Mouse (Mus musculus): ENCODE results near the gene Akt2. TPM values are rescaled to one million over a fixed set of nuclear protein-coding genes. Genes with fewer than 3 reads are reported as not detected.

Akt2 gene
- 63.4 and 96.7 TPM in 2 replicates for polyA plus RNA-seq (2014; fragmentation: Nextera tagmentation; extraction: Ambion mirVana)

DNA sequence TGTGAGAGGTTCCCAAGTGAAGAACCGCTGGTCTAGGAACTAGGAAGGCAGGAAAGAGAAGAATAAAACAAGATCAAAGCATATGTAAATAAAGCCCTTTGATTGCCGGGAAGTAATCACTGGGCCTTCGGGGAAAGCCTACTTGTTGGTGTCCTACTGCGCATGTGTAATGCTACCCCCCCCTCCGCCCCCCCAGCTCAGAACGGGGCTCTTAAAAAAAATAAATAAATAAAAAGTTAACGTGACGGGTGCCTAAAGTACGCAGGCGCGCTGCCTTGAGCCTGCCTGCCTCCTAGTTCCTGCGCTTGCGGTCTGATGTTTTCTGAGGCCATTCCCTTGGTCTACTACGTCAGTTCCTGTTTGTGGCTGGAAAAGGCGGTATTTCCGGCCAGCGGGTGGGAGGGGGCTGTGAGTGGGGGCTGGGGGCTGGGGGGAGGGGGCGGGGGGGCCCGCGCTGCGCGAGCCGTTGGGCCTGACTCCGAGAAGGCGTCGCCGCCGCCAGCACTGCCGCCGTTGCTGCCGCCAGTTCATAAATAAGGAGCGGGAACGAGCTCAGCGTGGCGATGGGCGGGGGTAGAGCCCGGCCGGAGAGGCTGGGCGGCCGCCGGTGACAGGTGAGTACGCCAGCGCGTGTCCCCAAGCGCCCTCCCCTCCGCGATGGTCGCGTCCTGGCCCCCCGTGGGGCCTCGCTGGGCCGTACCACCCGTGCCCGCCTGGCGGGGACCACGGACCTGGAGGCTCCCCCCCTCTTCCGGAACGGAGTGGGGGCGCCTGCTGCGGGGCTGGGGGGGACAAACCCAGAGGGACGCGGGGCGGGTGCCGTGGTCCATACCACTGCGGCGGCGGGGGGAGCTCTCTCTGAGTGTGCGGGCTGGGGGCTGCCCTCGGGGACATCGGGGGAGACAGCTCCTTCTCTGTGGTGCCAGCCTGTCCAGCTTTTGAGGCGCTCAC lies at the start of gene Akt2:
Gene Akt2, plus strand, starts transcription at position 287 of the 951 bp plus-strand sequence.
- under 1% methylated on average over 65 of the region's 71 CpGs for WGBS
- peak within 1 kb of the TSS; percentile 70 for H3K4me2 ChIP-seq (replicated peaks; ENCODE audit: low read depth, low read length)
- peak within 1 kb of the TSS; percentile 82 for H3K4me3 ChIP-seq (ENCODE audit: low read length)
- peaks cover 2% of the 10 kb centered on the region; the same call in 1 of the 2 replicates for H3K36me3 ChIP-seq (ENCODE audit: control insufficient read depth, insufficient read depth, low read length)
- ATAC-seq (ENCODE audit: low FRiP score, low TSS enrichment) = peak; percentile 94
- H3K9me3 ChIP-seq (ENCODE audit: control insufficient read depth, low read length) = no peaks in the 10 kb centered on the region
- peak within 1 kb of the TSS; percentile 89 for H3K9ac ChIP-seq (ENCODE audit: low read depth, low read length)
- peak within 1 kb of the TSS; percentile 97 for H3K27ac ChIP-seq (ENCODE audit: low read depth, low read length)
- peaks cover 24% of the 10 kb centered on the region for H3K4me1 ChIP-seq (ENCODE audit: control insufficient read depth, insufficient read depth, low read length)
- no peaks in the 10 kb centered on the region for H3K27me3 ChIP-seq (ENCODE audit: control insufficient read depth, insufficient read depth, low read length)

DNA sequence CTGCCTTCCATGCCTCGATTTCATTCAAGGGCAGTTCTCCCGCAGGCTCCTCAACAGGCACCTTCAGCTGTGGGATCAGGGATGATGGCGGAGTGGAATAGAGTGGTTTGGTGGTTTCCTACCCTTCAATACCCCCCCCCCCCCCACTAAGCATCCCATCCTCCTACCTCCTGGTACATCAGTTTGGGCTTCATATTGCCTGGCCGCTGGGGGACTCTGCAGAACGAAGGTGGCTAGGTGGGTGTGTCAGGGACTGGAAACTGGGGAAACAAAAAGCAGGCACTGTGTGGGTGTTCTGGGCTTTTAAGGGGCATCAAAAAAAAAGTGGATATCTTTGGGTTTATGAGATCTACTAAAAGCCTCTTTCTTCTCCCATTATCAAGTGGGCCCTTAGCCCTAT lies 49.4 kb upstream of the Akt2 start:
- peak overlapping the region; percentile 54 for H3K4me3 ChIP-seq (ENCODE audit: low read length)
- H3K36me3 ChIP-seq (ENCODE audit: control insufficient read depth, insufficient read depth, low read length) = peaks cover 10% of the 10 kb centered on the region; the same call in 1 of the 2 replicates
- H3K27ac ChIP-seq (ENCODE audit: low read depth, low read length) = no peak overlapping the region
- no peak overlapping the region; the same call in 1 of the 2 replicates for H3K9ac ChIP-seq (ENCODE audit: low read depth, low read length)
- H3K4me1 ChIP-seq (ENCODE audit: control insufficient read depth, insufficient read depth, low read length) = no peaks in the 10 kb centered on the region
- peak overlapping the region; percentile 87 for H3K4me2 ChIP-seq (replicated peaks; ENCODE audit: low read depth, low read length)
- 62% methylated on average over 5 of the region's 5 CpGs for WGBS
- H3K9me3 ChIP-seq (ENCODE audit: control insufficient read depth, low read length) = no peaks in the 10 kb centered on the region
- ATAC-seq (ENCODE audit: low FRiP score, low TSS enrichment) = no peak
- no peaks in the 10 kb centered on the region for H3K27me3 ChIP-seq (ENCODE audit: control insufficient read depth, insufficient read depth, low read length)

DNA sequence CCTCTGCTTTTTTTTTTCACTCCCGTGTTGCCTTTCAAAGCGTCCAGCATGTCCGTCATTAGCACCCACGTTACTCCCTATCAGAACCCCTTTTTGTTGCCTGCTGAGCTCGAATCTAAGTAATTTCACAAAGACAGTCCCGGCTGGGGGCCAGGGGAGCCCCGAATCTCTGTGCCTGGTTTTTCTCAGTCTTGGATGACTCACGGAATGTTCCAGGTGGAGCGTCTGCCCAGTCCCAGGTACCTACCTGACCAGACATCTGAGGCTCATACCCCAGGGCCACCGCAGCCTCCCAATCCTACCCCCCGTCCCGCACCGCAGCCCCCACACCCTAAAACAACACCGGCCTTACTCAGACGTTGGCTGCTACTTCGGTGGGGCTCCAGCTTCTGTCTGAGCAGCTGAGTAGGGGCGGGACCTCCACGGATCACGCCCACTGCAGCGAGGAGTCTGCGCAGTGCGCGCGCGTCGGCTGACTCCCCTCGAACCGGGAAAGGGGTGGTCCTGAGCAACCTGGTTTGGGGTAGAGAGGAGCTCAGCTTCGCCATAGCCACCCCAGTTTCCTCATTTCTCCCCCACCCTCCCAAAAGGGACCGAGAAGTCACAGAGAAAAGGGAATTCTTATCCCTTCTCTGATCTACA lies 48.8 kb upstream of the Akt2 start:
- 1% methylated on average over 30 of the region's 30 CpGs for WGBS
- Histone ChIP-seq H3K4me3 (ENCODE audit: low read length) (peak overlapping the region; percentile 54), H3K4me1 (ENCODE audit: control insufficient read depth, insufficient read depth, low read length) (no peaks in the 10 kb centered on the region), H3K4me2 (replicated peaks; ENCODE audit: low read depth, low read length) (peak overlapping the region; percentile 87), H3K27ac (ENCODE audit: low read depth, low read length) (peak overlapping the region; percentile 30; the same call in 1 of the 2 replicates), H3K36me3 (ENCODE audit: control insufficient read depth, insufficient read depth, low read length) (peaks cover 5% of the 10 kb centered on the region; the same call in 1 of the 2 replicates), H3K27me3 (ENCODE audit: control insufficient read depth, insufficient read depth, low read length) (no peaks in the 10 kb centered on the region), H3K9me3 (ENCODE audit: control insufficient read depth, low read length) (no peaks in the 10 kb centered on the region), H3K9ac (ENCODE audit: low read depth, low read length) (peak overlapping the region; percentile 58)
- ATAC-seq (ENCODE audit: low FRiP score, low TSS enrichment) = peak; percentile 93

DNA sequence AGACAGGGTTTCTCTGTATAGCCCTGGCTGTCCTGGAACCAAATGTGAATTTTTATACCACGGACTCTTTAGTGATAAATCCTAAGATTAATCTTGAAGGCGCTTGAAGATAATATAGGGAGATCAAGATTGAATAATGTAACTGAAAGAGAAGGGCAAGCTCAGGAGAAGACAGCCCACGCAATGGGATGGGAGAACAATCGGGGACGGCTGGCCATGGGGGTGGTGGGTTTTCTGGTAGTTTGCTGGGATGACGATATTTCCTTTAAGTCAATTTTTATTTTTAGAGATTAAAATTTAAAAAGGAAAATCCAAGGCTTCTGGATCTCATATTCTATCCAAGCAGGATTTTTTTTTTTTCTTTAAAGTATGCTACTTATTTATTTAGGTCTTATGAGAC lies 48.3 kb upstream of the Akt2 start:
- Histone ChIP-seq H3K27ac (ENCODE audit: low read depth, low read length) (peak overlapping the region; percentile 30; the same call in 1 of the 2 replicates), H3K4me2 (replicated peaks; ENCODE audit: low read depth, low read length) (peak overlapping the region; percentile 87), H3K36me3 (ENCODE audit: control insufficient read depth, insufficient read depth, low read length) (peaks cover 5% of the 10 kb centered on the region; the same call in 1 of the 2 replicates), H3K9me3 (ENCODE audit: control insufficient read depth, low read length) (no peaks in the 10 kb centered on the region), H3K4me3 (ENCODE audit: low read length) (peak overlapping the region; percentile 54), H3K4me1 (ENCODE audit: control insufficient read depth, insufficient read depth, low read length) (no peaks in the 10 kb centered on the region), H3K9ac (ENCODE audit: low read depth, low read length) (peak overlapping the region; percentile 58; the same call in 1 of the 2 replicates), H3K27me3 (ENCODE audit: control insufficient read depth, insufficient read depth, low read length) (no peaks in the 10 kb centered on the region)
- ATAC-seq (ENCODE audit: low FRiP score, low TSS enrichment) = 0 out of 2 replicates have a peak, but pooled peaks have one; percentile 7
- 44% methylated on average over 6 of the region's 6 CpGs for WGBS

DNA sequence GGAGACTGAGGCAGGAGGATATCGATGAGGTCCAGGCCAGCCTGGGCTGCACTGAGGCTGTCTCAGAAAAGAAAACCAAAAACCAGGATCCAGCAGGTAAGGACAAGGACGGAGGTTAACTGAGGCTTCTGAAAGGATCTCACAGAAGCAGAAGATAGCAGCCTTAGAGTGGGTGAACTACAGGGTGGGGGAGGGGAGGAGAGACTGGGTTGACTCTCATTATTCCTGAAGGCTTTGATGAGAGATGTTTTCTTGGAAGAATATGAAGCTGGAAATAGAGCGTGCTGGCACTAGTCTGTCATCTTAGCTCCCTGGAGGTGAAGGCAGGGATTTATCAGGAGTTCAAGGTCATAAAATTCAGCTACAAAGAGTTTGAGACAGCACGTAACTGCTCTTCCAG lies 47.5 kb upstream of the Akt2 start:
- Histone ChIP-seq H3K27me3 (ENCODE audit: control insufficient read depth, insufficient read depth, low read length) (no peaks in the 10 kb centered on the region), H3K27ac (ENCODE audit: low read depth, low read length) (no peak overlapping the region), H3K36me3 (ENCODE audit: control insufficient read depth, insufficient read depth, low read length) (peaks cover 5% of the 10 kb centered on the region; the same call in 1 of the 2 replicates), H3K4me2 (replicated peaks; ENCODE audit: low read depth, low read length) (no peak overlapping the region), H3K4me3 (ENCODE audit: low read length) (no peak overlapping the region), H3K9ac (ENCODE audit: low read depth, low read length) (no peak overlapping the region), H3K9me3 (ENCODE audit: control insufficient read depth, low read length) (no peaks in the 10 kb centered on the region), H3K4me1 (ENCODE audit: control insufficient read depth, insufficient read depth, low read length) (no peaks in the 10 kb centered on the region)
- 81% methylated on average over 4 of the region's 4 CpGs for WGBS
- ATAC-seq (ENCODE audit: low FRiP score, low TSS enrichment) = no peak

DNA sequence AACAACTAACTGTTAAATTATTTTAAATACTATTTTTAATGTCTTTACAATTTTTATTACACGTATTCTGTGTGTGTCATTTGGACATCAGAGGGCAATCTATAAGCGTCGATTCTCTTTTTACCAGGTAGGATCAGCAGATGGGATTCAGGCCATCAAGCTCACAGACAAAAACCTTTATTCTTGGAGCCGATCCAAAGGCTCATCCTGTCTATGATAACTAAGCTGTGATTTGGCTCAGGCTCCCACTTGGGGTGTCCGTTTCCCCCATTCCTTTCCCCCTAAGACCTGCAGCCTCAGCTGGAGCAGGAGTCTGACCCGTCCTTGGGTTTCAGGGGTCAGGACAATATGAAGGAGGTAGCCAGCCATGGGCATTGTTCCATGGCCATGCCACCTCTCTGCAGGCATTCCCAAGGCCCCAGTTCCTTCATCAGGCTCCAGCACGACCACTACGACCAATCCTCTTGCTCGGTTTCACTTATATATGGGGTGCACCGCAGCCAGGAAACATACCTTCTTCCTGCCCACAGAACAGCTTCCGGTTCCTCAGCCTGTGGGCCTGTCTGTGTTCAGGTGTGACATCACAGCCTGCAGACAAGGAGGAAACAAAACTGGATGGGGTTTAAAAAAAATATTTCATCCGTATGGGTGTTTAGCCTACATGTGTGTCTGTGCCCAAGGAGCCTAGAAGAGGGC lies 46.5 kb upstream of the Akt2 start:
- WGBS = 85% methylated on average over 12 of the region's 12 CpGs
- no peaks in the 10 kb centered on the region for H3K4me1 ChIP-seq (ENCODE audit: control insufficient read depth, insufficient read depth, low read length)
- no peaks in the 10 kb centered on the region for H3K27me3 ChIP-seq (ENCODE audit: control insufficient read depth, insufficient read depth, low read length)
- no peak overlapping the region for H3K27ac ChIP-seq (ENCODE audit: low read depth, low read length)
- no peak overlapping the region for H3K9ac ChIP-seq (ENCODE audit: low read depth, low read length)
- H3K4me2 ChIP-seq (replicated peaks; ENCODE audit: low read depth, low read length) = no peak overlapping the region
- no peaks in the 10 kb centered on the region for H3K36me3 ChIP-seq (ENCODE audit: control insufficient read depth, insufficient read depth, low read length)
- H3K9me3 ChIP-seq (ENCODE audit: control insufficient read depth, low read length) = no peaks in the 10 kb centered on the region
- no peak for ATAC-seq (ENCODE audit: low FRiP score, low TSS enrichment)
- no peak overlapping the region for H3K4me3 ChIP-seq (ENCODE audit: low read length)

DNA sequence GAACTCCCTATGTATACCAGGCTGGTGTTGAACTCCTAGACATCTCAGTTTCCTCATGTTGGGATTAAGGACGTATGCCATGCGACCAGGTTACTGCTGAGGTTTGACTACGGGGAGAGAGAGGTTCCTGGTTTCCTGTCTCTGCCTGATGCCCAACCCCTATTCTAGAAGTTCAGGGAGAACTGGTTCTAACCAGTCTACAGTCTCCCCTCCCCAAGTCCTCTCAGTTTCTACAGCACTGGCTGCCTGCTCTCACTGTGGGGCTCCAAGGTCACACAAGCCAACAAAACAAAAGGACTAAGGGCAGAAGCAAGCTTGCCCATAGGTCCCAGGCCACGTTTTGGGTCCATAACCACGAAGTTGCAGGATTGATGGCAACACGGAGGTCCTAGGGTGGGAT lies 41.8 kb upstream of the Akt2 start:
- no peak overlapping the region for H3K27ac ChIP-seq (ENCODE audit: low read depth, low read length)

DNA sequence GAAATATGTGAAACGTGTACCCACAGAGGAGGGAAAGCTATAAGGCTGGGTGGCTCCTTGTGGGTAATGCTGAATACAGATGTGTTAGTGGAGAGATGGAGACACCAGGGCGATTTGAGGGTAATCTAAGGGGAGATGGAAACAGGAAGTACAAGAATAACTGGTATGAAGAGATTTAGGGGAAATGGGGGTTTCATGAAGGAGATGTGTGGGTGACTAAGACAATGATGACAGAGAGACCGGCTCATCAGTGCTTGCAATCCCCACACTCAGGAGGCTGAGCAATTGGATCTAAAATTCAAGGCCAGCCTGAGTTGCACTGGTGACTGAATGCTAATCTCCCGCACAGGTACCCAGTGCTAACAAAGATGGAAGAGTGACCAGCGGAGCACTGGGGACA lies 39.3 kb upstream of the Akt2 start:
- Histone ChIP-seq H3K4me3 (ENCODE audit: low read length) (peak overlapping the region; percentile 82), H3K27me3 (ENCODE audit: control insufficient read depth, insufficient read depth, low read length) (no peaks in the 10 kb centered on the region), H3K9me3 (ENCODE audit: control insufficient read depth, low read length) (no peaks in the 10 kb centered on the region), H3K27ac (ENCODE audit: low read depth, low read length) (no peak overlapping the region), H3K4me2 (replicated peaks; ENCODE audit: low read depth, low read length) (peak overlapping the region; percentile 65), H3K36me3 (ENCODE audit: control insufficient read depth, insufficient read depth, low read length) (peaks cover 6% of the 10 kb centered on the region), H3K9ac (ENCODE audit: low read depth, low read length) (0 out of 2 replicates have a peak overlapping the region, but pooled peaks have one; percentile 75), H3K4me1 (ENCODE audit: control insufficient read depth, insufficient read depth, low read length) (peaks cover 5% of the 10 kb centered on the region; the same call in 1 of the 2 replicates)
- ATAC-seq (ENCODE audit: low FRiP score, low TSS enrichment) = no peak
- 55% methylated on average over 5 of the region's 5 CpGs for WGBS

More for the DNA sequence above, 41.8 kb upstream of the Akt2 start:
- 71% methylated on average over 6 of the region's 6 CpGs for WGBS
- Histone ChIP-seq H3K9me3 (ENCODE audit: control insufficient read depth, low read length) (no peaks in the 10 kb centered on the region), H3K36me3 (ENCODE audit: control insufficient read depth, insufficient read depth, low read length) (no peaks in the 10 kb centered on the region), H3K27me3 (ENCODE audit: control insufficient read depth, insufficient read depth, low read length) (no peaks in the 10 kb centered on the region), H3K4me3 (ENCODE audit: low read length) (no peak overlapping the region), H3K4me2 (replicated peaks; ENCODE audit: low read depth, low read length) (no peak overlapping the region), H3K4me1 (ENCODE audit: control insufficient read depth, insufficient read depth, low read length) (peaks cover 5% of the 10 kb centered on the region; the same call in 1 of the 2 replicates), H3K9ac (ENCODE audit: low read depth, low read length) (no peak overlapping the region)
- ATAC-seq (ENCODE audit: low FRiP score, low TSS enrichment) = no peak
